Mouse (Mus musculus): ENCODE data around the gene Garnl3. TPM values are rescaled to one million over a fixed set of nuclear protein-coding genes. Genes with fewer than 3 reads are reported as not detected.
A peak's percentile ranks its signal among the peaks of the same experiment; 100 is the strongest.

The Garnl3 gene
- polyA plus RNA-seq, 1 experiment from 2014 or later = 6.3 TPM

- TF ChIP-seq CTCF (IDR thresholded peaks at IDR 0.05; ENCODE audit: low read depth) = no peak
- H3K4me2 ChIP-seq (replicated peaks; ENCODE audit: low read depth) = no peak overlapping the region
- H3K9me3 ChIP-seq (ENCODE audit: control insufficient read depth) = no peaks in the 10 kb centered on the region
- H3K4me1 ChIP-seq (replicated peaks; ENCODE audit: control insufficient read depth, insufficient read depth, low read length) = no peaks in the 10 kb centered on the region
- H3K27ac ChIP-seq (ENCODE audit: low read depth, low read length) = no peak overlapping the region
- WGBS = 88% methylated on average over 6 of the region's 6 CpGs
- no peak for ATAC-seq
- H3K4me3 ChIP-seq (ENCODE audit: low read depth, low read length) = no peak overlapping the region
- no peak overlapping the region for H3K9ac ChIP-seq (ENCODE audit: low read depth, low read length)
- no peaks in the 10 kb centered on the region for H3K36me3 ChIP-seq (ENCODE audit: control insufficient read depth, insufficient read depth)
- no peaks in the 10 kb centered on the region for H3K27me3 ChIP-seq (replicated peaks; ENCODE audit: control insufficient read depth, insufficient read depth, low read length)
Observed at GRCm38 (mm10) chr2:32997081-32997480, 134.4 kb downstream of the Garnl3 start.

GRCm38 (mm10) chr2:32992130-32992529, 139.3 kb downstream of the Garnl3 start:
- WGBS = 74% methylated on average over 6 of the region's 6 CpGs
- no peaks in the 10 kb centered on the region for H3K4me1 ChIP-seq (replicated peaks; ENCODE audit: control insufficient read depth, insufficient read depth, low read length)
- ATAC-seq = no peak
- H3K27ac ChIP-seq (ENCODE audit: low read depth, low read length) = no peak overlapping the region
- no peaks in the 10 kb centered on the region for H3K36me3 ChIP-seq (ENCODE audit: control insufficient read depth, insufficient read depth)
- no peaks in the 10 kb centered on the region for H3K27me3 ChIP-seq (replicated peaks; ENCODE audit: control insufficient read depth, insufficient read depth, low read length)
- no peaks in the 10 kb centered on the region for H3K9me3 ChIP-seq (ENCODE audit: control insufficient read depth)
- H3K9ac ChIP-seq (ENCODE audit: low read depth, low read length) = no peak overlapping the region
- TF ChIP-seq CTCF (IDR thresholded peaks at IDR 0.05; ENCODE audit: low read depth) = no peak
- H3K4me3 ChIP-seq (ENCODE audit: low read depth, low read length) = no peak overlapping the region
- no peak overlapping the region for H3K4me2 ChIP-seq (replicated peaks; ENCODE audit: low read depth)

DNA sequence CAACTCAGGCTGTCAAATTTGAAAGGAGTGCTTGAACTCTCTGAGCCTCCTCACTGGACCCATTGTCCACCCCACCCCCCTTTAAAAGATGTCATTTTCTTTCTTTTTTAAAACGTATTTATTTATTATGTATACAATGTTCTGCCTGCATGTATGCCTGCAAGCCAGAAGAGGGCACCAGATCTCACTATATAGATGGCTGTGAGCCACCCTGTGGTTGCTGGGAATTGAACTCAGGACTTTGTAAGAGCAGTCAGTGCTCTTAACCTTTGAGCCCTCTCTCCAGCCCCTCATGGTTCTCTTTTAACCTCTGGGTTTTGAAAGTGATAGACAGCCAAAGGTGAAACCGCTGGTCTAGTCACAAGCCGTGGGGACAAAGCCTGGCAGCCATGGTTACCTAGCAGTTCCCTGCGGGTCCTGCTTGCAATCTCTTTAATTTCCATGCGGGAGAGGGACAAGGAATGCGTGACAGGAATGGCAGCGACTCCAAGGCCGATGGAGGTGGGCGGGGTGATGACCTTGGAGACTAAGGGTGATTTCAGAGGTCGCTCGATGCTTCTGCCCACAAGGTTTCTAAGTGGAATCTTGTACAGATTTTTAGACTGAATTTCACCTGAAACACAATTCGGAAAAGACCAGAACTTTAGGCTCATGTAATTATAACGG, 141.2 kb downstream of the Garnl3 start:
- no peak overlapping the region for H3K27ac ChIP-seq (ENCODE audit: low read depth, low read length)
- TF ChIP-seq CTCF (IDR thresholded peaks at IDR 0.05; ENCODE audit: low read depth) = peak; percentile 72
- no peaks in the 10 kb centered on the region for H3K27me3 ChIP-seq (replicated peaks; ENCODE audit: control insufficient read depth, insufficient read depth, low read length)
- H3K9me3 ChIP-seq (ENCODE audit: control insufficient read depth) = no peaks in the 10 kb centered on the region
- WGBS = 59% methylated on average over 13 of the region's 13 CpGs
- H3K36me3 ChIP-seq (ENCODE audit: control insufficient read depth, insufficient read depth) = no peaks in the 10 kb centered on the region
- H3K9ac ChIP-seq (ENCODE audit: low read depth, low read length) = no peak overlapping the region
- ATAC-seq = no peak
- no peak overlapping the region for H3K4me3 ChIP-seq (ENCODE audit: low read depth, low read length)
- H3K4me2 ChIP-seq (replicated peaks; ENCODE audit: low read depth) = no peak overlapping the region
- H3K4me1 ChIP-seq (replicated peaks; ENCODE audit: control insufficient read depth, insufficient read depth, low read length) = no peaks in the 10 kb centered on the region

GRCm38 (mm10) chr2:32989376-32989775, 142.1 kb downstream of the Garnl3 start:
- 62% methylated on average over 3 of the region's 3 CpGs for WGBS
- Histone ChIP-seq H3K27ac (ENCODE audit: low read depth, low read length) (no peak overlapping the region), H3K27me3 (replicated peaks; ENCODE audit: control insufficient read depth, insufficient read depth, low read length) (no peaks in the 10 kb centered on the region), H3K9ac (ENCODE audit: low read depth, low read length) (no peak overlapping the region), H3K4me3 (ENCODE audit: low read depth, low read length) (no peak overlapping the region), H3K36me3 (ENCODE audit: control insufficient read depth, insufficient read depth) (no peaks in the 10 kb centered on the region), H3K4me2 (replicated peaks; ENCODE audit: low read depth) (no peak overlapping the region), H3K9me3 (ENCODE audit: control insufficient read depth) (no peaks in the 10 kb centered on the region), H3K4me1 (replicated peaks; ENCODE audit: control insufficient read depth, insufficient read depth, low read length) (no peaks in the 10 kb centered on the region)
- no peak for TF ChIP-seq CTCF (IDR thresholded peaks at IDR 0.05; ENCODE audit: low read depth)
- ATAC-seq = no peak; the same call in 1 of the 2 replicates

- Histone ChIP-seq H3K27ac (ENCODE audit: low read depth, low read length) (no peak overlapping the region), H3K9ac (ENCODE audit: low read depth, low read length) (no peak overlapping the region), H3K4me3 (ENCODE audit: low read depth, low read length) (no peak overlapping the region), H3K4me1 (replicated peaks; ENCODE audit: control insufficient read depth, insufficient read depth, low read length) (peaks cover 9% of the 10 kb centered on the region; the same call in 1 of the 2 replicates), H3K4me2 (replicated peaks; ENCODE audit: low read depth) (no peak overlapping the region), H3K36me3 (ENCODE audit: control insufficient read depth, insufficient read depth) (no peaks in the 10 kb centered on the region), H3K9me3 (ENCODE audit: control insufficient read depth) (no peaks in the 10 kb centered on the region), H3K27me3 (replicated peaks; ENCODE audit: control insufficient read depth, insufficient read depth, low read length) (no peaks in the 10 kb centered on the region)
- WGBS = 53% methylated on average over 8 of the region's 8 CpGs
- no peak for TF ChIP-seq CTCF (IDR thresholded peaks at IDR 0.05; ENCODE audit: low read depth)
- no peak for ATAC-seq
Observed at GRCm38 (mm10) chr2:32985844-32986243, 145.6 kb downstream of the Garnl3 start.

DNA sequence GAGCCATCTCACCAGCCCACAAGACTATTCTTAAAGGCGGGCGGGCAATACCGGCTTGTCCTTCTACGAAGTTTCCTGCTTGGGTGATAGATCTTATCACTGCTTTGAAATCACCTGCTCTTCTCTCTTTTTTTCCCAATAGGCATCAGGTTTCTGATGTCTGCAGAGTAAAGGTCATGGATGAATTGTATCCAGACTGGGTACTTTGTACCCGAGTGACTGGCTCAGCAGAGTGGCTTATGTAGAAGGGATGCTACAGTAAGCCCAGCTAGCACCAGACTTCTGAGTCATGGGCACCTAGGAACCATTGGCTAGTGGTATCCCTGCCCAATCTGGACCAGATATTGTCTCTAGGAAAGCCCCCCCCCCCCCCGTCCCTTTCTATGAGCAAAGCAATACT, 147.8 kb downstream of the Garnl3 start:
- Histone ChIP-seq H3K36me3 (ENCODE audit: control insufficient read depth, insufficient read depth) (no peaks in the 10 kb centered on the region), H3K4me1 (replicated peaks; ENCODE audit: control insufficient read depth, insufficient read depth, low read length) (peaks cover 9% of the 10 kb centered on the region; the same call in 1 of the 2 replicates), H3K9me3 (ENCODE audit: control insufficient read depth) (no peaks in the 10 kb centered on the region), H3K27me3 (replicated peaks; ENCODE audit: control insufficient read depth, insufficient read depth, low read length) (no peaks in the 10 kb centered on the region), H3K27ac (ENCODE audit: low read depth, low read length) (no peak overlapping the region; the same call in 1 of the 2 replicates), H3K9ac (ENCODE audit: low read depth, low read length) (no peak overlapping the region), H3K4me3 (ENCODE audit: low read depth, low read length) (no peak overlapping the region), H3K4me2 (replicated peaks; ENCODE audit: low read depth) (peak overlapping the region; percentile 98)
- TF ChIP-seq CTCF (IDR thresholded peaks at IDR 0.05; ENCODE audit: low read depth) = no peak
- peak; percentile 77 for ATAC-seq
- 28% methylated on average over 6 of the region's 6 CpGs for WGBS

Data from intestine, postnatal 0 days (tissue).